Mouse (Mus musculus) midbrain, embryonic 12.5 days (tissue): Measurements from ENCODE around the gene Zfp341. TPM values are rescaled to one million over a fixed set of nuclear protein-coding genes. Genes with fewer than 3 reads are reported as not detected.

Experiments
- ATAC-seq: fragments of 200-750 bp; cut with Nextera tagmentation; 2 replicates; pipeline ENCODE4 v1.8.0; 2017; ENCODE audit warnings: low read depth, moderate TSS enrichment, moderate library complexity; ENCODE audit not compliant: low FRiP score
- H3K27ac ChIP-seq: fragments of 300-500 bp; sonication (generic); replicated peaks from 2 replicates; pipeline ENCODE4 v1.5.1; 2016; ENCODE audit warnings: mild to moderate bottlenecking
- H3K27me3 ChIP-seq: fragments of 300-500 bp; sonication (generic); 2 replicates; pipeline ENCODE4 v1.6.1; 2016; ENCODE audit warnings: mild to moderate bottlenecking
- H3K36me3 ChIP-seq: fragments of 300-500 bp; sonication (generic); 2 replicates; pipeline ENCODE4 v1.6.1; 2016
- H3K4me1 ChIP-seq: fragments of 300-500 bp; sonication (generic); 2 replicates; pipeline ENCODE4 v1.6.1; 2016
- H3K4me2 ChIP-seq: fragments of 300-500 bp; sonication (generic); replicated peaks from 2 replicates; pipeline ENCODE4 v1.6.1; 2016; ENCODE audit warnings: mild to moderate bottlenecking, moderate library complexity
- H3K4me3 ChIP-seq: fragments of 300-500 bp; sonication (generic); 2 replicates; pipeline ENCODE4 v1.5.1; 2016; ENCODE audit warnings: mild to moderate bottlenecking
- H3K9ac ChIP-seq: fragments of 300-500 bp; sonication (generic); replicated peaks from 2 replicates; pipeline ENCODE4 v1.6.1; 2016; ENCODE audit warnings: mild to moderate bottlenecking, moderate library complexity
- H3K9me3 ChIP-seq: fragments of 300-500 bp; sonication (generic); 2 replicates; pipeline ENCODE4 v1.6.1; 2016; ENCODE audit warnings: mild to moderate bottlenecking
- whole genome bisulfite sequencing: fragments of 180-500 bp; shearing (Covaris S2); methylation state at CpG from one replicate; pipeline ENCODE4 v1.1.7; 2016; 5-methylcytosine and 5-hydroxymethylcytosine counted together
- polyA plus RNA-seq: library from polyadenylated mRNA; unstranded; fragments of >200 nt; fragmentation: Nextera tagmentation; extraction: Ambion mirVana; gene quantifications from 2 replicates; pipeline ENCODE4 v1.2.1, GENCODE M21; 2016

Gene Zfp341
- 1.4 and 1.5 TPM in 2 replicates for polyA plus RNA-seq

DNA sequence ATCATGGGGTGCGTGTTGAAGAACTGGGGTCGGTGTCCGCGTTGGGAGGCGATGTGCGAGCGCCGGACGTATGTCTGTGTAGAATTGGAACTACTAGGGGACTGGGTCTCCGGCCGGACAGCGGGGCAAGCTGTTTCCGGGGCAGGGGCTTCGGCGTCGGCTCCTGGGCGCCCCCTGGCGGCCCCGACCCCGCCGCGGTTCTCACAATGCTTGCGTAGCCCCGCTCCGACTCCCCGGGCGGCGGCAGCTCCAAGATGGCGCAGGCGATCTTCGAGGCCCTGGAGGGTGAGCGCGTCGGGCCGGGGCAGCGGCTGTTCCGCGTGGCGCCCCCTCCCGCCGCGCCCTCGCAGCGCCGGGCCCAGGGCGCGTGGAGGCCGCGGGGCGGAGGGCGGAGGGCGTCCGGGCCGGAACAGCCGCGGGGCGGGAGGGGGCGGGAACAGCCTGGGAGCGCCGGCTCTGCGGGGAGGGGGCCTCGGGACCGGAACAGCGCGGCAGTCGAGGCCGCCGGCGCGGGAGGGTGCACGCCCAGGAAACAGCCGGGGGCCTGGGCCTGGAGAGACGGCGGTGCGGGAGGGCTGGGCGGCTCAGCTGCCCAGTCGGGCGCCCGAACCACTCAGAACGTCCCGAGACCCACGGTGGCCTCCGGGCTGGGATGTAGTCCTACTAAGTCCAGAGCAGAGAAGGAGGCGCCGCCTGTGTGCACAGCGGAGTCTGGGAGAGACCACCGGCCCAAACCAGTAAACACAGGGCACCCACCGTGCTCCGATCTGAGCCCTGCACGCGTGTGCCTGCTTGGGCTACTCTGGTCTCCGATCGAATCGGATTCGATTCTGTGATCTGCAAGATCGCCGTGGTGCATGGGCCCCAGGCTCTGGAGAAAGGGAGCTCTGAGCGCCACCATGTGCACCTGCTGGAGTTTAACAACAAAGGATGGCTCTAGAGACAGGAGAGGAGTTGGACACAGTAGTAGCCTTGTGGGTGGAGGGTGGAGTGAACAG, at the start of gene Zfp341, which contains the start of gene 4930519P11Rik:
Gene Zfp341 (plus strand): TSS at position 180 of the 998 bp plus-strand sequence.
Gene 4930519P11Rik (minus strand): TSS at position 320 of the 998 bp plus-strand sequence.
- peak within 1 kb of the TSS; percentile 54 for H3K4me3 ChIP-seq
- peak; percentile 93 for ATAC-seq
- H3K36me3 ChIP-seq: no peaks in the 10 kb centered on the region
- under 1% methylated on average over 71 of the region's 98 CpGs for WGBS
- H3K27ac ChIP-seq: peak within 1 kb of the TSS; percentile 97
- peaks cover 14% of the 10 kb centered on the region for H3K4me1 ChIP-seq
- peak within 1 kb of the TSS; percentile 74 for H3K9ac ChIP-seq
- H3K9me3 ChIP-seq: no peaks in the 10 kb centered on the region
- H3K4me2 ChIP-seq: peak within 1 kb of the TSS; percentile 64
- no peaks in the 10 kb centered on the region for H3K27me3 ChIP-seq

DNA sequence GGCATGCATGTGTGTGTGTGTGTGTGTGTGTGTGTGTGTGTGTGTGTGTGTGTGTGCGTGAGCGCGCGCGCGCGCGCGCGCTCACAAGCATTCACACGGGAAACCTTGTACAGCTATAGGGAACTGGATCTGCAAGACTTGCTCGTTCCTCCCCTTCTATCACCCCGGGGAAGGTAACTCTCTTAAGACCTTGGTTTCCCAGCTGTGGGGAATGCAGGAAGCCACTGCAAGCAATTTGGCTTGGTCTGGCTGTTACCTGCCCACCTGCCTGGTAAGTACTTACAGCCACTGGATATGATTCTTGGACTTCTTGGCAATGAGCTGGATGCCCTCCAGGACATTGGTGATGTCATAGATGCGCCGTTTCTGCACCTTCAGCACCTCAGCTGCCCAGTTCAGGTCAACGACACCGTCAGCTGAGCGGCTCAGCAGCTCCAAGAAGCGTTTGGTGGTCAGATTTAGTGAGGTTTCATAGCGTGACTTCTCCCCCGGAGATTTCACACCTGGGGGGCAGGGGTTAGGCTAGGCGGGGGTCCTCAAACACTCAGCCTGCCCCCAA, 49.4 kb upstream of the Zfp341 start:
- H3K9ac ChIP-seq: no peak overlapping the region
- ATAC-seq: no peak
- 94% methylated on average over 21 of the region's 22 CpGs for WGBS
- H3K27ac ChIP-seq: no peak overlapping the region
- peaks cover 38% of the 10 kb centered on the region for H3K36me3 ChIP-seq
- H3K4me1 ChIP-seq: peaks cover 46% of the 10 kb centered on the region
- no peaks in the 10 kb centered on the region for H3K9me3 ChIP-seq
- H3K27me3 ChIP-seq: no peaks in the 10 kb centered on the region
- H3K4me3 ChIP-seq: no peak overlapping the region
- no peak overlapping the region for H3K4me2 ChIP-seq

DNA sequence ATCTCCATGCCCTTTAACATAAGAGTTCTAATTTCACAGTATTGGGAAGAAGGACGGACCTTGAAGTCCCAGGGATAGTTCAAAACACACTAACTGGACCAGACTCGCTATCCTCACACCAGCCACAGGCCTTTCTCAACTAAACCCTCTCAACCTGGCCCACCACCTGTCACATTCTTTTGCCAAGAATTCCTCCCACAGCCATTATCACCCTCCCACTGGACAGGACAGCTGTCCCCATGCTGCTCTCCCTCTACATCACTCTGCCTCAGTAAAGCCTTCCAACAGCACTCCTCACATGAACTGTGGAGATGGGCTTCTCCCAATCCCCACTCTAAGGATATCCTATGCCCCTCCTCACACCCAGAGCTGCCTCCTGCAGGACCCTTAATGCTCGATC, 47.5 kb upstream of the Zfp341 start:
- peak overlapping the region; percentile 58; the same call in 1 of the 2 replicates for H3K27ac ChIP-seq
- H3K36me3 ChIP-seq: peaks cover 34% of the 10 kb centered on the region
- peak overlapping the region; percentile 80; the same call in 1 of the 2 replicates for H3K4me2 ChIP-seq
- H3K9ac ChIP-seq: 0 out of 2 replicates have a peak overlapping the region, but pooled peaks have one; percentile 2
- peaks cover 44% of the 10 kb centered on the region for H3K4me1 ChIP-seq
- no peak for ATAC-seq
- no peaks in the 10 kb centered on the region for H3K27me3 ChIP-seq
- H3K9me3 ChIP-seq: no peaks in the 10 kb centered on the region
- 70% methylated on average over 3 of the region's 3 CpGs for WGBS
- H3K4me3 ChIP-seq: no peak overlapping the region

DNA sequence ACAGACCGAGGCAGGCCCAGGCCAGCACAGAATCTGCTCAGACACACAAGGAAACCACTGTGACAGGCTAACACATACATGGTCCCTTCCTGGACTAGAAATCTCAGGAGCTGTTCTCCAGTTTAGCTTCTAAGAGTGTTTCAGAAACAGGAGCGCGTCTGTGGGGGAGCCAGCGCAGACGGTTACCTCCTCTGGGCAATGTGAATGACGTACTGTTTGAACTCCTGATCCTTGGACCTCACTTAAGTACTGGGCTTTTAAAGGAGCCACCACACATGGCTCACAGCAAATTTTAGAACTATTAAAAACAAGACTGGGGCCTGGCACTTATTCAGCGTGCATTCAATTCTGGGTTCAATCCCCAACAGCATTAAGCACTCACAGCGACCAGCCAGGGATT, 46.5 kb upstream of the Zfp341 start:
- Histone ChIP-seq H3K36me3 (peaks cover 24% of the 10 kb centered on the region), H3K27me3 (no peaks in the 10 kb centered on the region), H3K27ac (peak overlapping the region; percentile 52), H3K4me1 (peaks cover 49% of the 10 kb centered on the region), H3K9me3 (no peaks in the 10 kb centered on the region), H3K9ac (0 out of 2 replicates have a peak overlapping the region, but pooled peaks have one; percentile 28), H3K4me3 (0 out of 2 replicates have a peak overlapping the region, but pooled peaks have one; percentile 15), H3K4me2 (peak overlapping the region; percentile 80)
- no peak for ATAC-seq
- 51% methylated on average over 8 of the region's 8 CpGs for WGBS

DNA sequence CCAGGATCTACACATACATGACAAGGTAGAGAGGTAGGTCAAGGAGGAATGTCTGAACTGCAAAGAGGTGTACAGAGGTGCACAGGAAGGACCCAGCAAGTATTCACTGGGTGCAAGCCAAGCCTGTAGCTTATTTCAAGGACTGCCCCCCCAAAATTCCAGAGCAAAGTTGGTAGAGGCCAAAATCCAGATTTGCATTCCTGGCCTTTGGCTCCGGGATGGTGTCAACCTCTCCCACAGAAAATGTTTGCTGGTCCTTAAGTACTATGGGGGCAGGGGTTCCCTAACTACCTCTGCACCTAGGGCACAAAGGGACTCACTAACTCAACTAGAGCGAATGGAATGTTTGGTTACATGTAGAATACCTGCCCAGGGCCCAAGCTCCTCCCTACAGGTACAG, 45.3 kb upstream of the Zfp341 start:
- no peaks in the 10 kb centered on the region for H3K9me3 ChIP-seq
- peak overlapping the region; percentile 79; the same call in 1 of the 2 replicates for H3K9ac ChIP-seq
- H3K27me3 ChIP-seq: no peaks in the 10 kb centered on the region
- 59% methylated on average over 2 of the region's 2 CpGs for WGBS
- peak overlapping the region; percentile 80 for H3K4me2 ChIP-seq
- H3K4me1 ChIP-seq: peaks cover 49% of the 10 kb centered on the region
- peak overlapping the region; percentile 91 for H3K4me3 ChIP-seq
- no peak for ATAC-seq
- H3K36me3 ChIP-seq: peaks cover 16% of the 10 kb centered on the region
- peak overlapping the region; percentile 91 for H3K27ac ChIP-seq

DNA sequence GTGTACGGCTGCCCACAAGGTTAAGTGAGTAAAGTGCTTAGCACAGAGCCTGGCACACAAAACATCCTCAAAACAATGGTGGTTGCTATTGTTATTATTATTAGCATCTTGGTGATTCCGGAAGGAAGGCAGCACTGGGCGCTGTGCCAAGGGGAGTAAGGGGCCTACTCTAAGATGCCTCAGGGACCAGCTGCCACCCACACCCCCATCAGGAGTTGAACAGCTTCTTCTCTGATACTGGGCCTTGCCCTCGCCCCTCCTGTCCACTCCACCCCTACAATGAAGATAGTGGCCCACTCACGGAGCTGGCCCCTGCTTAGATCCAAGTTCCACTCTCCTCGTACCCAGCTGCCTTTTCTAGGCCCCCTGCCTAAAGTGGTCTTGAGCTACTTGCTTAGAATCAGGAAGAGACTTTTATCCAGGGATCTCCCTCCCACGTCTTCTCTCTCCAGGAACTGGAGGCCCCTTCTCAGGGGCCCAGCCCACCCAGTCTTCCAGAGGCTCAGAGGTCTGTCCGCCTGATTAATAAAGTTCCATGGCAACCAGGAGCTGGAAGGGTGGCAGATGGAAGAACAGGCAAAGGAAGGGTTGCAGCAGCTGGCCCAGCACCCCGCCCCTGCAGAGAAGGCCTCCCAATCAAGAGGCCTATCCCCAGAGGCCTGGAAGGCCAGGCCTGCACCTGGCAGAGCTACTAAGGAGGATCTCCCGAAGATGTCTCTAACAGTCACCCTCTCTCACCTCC, 44.6 kb upstream of the Zfp341 start:
- ATAC-seq: peak; percentile 35
- peak overlapping the region; percentile 79 for H3K9ac ChIP-seq
- peak overlapping the region; percentile 91 for H3K27ac ChIP-seq
- H3K4me3 ChIP-seq: peak overlapping the region; percentile 91
- peaks cover 9% of the 10 kb centered on the region for H3K36me3 ChIP-seq
- peaks cover 49% of the 10 kb centered on the region for H3K4me1 ChIP-seq
- no peaks in the 10 kb centered on the region for H3K27me3 ChIP-seq
- H3K4me2 ChIP-seq: peak overlapping the region; percentile 80
- no peaks in the 10 kb centered on the region for H3K9me3 ChIP-seq
- 7% methylated on average over 10 of the region's 10 CpGs for WGBS

DNA sequence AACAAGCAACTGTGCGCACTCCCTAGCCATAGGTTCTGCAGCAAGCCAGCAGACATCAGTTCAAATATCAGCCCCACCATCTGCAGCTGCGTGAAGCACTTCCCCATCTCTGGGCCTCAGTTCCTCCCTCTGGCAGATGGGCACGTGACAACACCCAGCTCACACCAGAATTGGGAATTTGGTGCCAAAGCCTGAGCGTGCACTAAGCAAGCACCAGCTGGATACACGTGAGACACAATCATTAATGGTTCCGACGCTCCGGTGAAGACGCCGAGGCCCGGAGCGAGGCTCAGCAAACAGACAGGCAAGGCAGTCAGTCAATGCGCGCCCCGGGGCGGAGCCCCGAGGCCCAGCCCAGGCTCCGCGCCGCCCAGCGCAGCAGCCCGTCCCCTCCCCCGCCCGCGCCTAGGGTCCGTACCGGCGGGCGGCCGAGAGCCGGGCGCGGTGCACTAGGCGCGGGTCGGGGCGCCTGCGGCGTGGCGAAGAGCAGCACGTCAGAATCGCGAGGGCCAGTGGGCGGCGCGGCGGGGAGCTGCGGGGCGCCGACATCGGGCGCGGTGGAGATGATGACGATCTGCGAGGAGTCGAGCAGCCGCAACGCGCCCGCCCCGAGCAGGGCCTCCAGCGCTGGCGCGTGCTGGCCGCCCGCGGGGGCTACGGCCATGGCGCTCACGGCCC, 43.9 kb upstream of the Zfp341 start:
- WGBS: under 1% methylated on average over 58 of the region's 70 CpGs
- H3K4me1 ChIP-seq: peaks cover 49% of the 10 kb centered on the region
- ATAC-seq: peak; percentile 63

DNA sequence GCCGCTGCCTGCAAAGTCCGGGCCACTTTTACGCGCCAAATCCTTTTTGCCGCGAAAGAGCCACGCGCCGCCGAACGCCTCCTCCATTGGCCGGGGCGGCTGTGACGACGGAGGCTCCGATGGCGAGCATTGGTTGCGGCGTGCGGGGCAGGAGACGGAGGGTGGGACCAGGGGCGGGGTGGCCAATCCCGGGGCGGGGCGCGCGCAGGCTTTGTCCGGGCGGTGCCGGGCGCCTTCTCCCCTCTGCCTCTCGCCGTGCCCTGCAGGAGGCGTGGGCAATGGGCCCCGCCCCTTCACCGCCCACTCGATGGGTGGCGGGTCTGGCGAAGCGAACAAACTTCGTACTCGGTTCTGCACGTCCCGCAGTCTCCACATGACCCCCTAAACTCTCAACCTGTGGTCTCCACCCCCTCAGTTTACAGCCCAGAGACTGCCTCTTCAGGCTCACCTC, 43.2 kb upstream of the Zfp341 start, which contains the start of gene E2f1:
Gene E2f1 (minus strand): TSS at position 57 of the 451 bp plus-strand sequence.
- no peaks in the 10 kb centered on the region for H3K36me3 ChIP-seq
- H3K9ac ChIP-seq: peak within 1 kb of the TSS; percentile 79
- H3K4me1 ChIP-seq: peaks cover 51% of the 10 kb centered on the region
- no peaks in the 10 kb centered on the region for H3K27me3 ChIP-seq
- H3K4me3 ChIP-seq: peak within 1 kb of the TSS; percentile 91
- H3K4me2 ChIP-seq: peak within 1 kb of the TSS; percentile 80
- ATAC-seq: peak; percentile 96
- 0% methylated on average over 35 of the region's 44 CpGs for WGBS
- H3K9me3 ChIP-seq: no peaks in the 10 kb centered on the region
- H3K27ac ChIP-seq: peak within 1 kb of the TSS; percentile 91

More for the DNA sequence above, 43.9 kb upstream of the Zfp341 start:
- peak overlapping the region; percentile 91 for H3K27ac ChIP-seq
- H3K9me3 ChIP-seq: no peaks in the 10 kb centered on the region
- peak overlapping the region; percentile 91 for H3K4me3 ChIP-seq
- no peaks in the 10 kb centered on the region for H3K27me3 ChIP-seq
- peak overlapping the region; percentile 79 for H3K9ac ChIP-seq
- peaks cover 2% of the 10 kb centered on the region for H3K36me3 ChIP-seq
- peak overlapping the region; percentile 80 for H3K4me2 ChIP-seq

DNA sequence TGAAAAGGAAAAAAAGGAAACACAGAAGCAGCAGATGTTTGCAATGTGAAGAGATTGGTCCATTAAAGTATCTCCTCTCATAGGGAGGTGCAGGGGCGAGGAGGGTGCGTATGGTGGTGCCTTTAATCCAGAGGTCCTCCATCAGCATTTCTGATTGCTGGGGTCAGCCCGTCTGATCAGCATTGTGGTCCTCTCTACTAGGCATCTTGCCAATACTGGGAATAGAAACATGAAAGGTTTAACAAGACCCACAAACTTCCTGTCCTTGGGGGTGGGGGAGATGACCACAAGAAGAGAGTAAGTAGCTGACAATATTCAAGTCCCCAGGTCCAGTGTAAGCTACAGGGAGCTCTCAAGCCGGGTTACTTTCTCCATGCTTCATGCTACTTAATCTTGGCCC, 42.4 kb upstream of the Zfp341 start:
- Histone ChIP-seq H3K9me3 (no peaks in the 10 kb centered on the region), H3K27ac (peak overlapping the region; percentile 73; the same call in 1 of the 2 replicates), H3K36me3 (no peaks in the 10 kb centered on the region), H3K9ac (0 out of 2 replicates have a peak overlapping the region, but pooled peaks have one; percentile 59), H3K27me3 (no peaks in the 10 kb centered on the region), H3K4me3 (no peak overlapping the region), H3K4me2 (peak overlapping the region; percentile 80), H3K4me1 (peaks cover 43% of the 10 kb centered on the region)
- no peak for ATAC-seq
- 77% methylated on average over 4 of the region's 4 CpGs for WGBS

DNA sequence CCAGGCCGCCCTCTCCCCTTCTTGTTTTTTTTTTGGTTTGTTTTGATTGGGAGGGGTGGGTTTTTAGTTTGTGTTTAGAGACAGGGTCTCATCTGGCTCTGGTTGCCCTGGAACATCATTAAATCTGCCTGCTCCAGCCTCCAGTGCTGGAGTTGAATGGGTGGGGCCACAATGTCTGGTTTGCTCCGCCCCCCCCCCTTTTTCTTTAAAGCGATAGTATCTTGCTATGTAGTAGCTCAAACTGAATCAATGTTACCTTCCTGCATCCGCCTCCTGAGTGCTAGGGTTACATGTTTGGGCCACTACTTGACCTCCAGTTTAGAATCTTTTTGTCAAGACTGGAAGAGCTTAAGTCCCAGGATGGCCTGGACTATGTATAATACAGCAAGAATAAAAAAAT, 41.8 kb upstream of the Zfp341 start:
- 84% methylated on average over 4 of the region's 4 CpGs for WGBS
- no peak overlapping the region for H3K9ac ChIP-seq
- no peak overlapping the region for H3K27ac ChIP-seq
- peaks cover 38% of the 10 kb centered on the region for H3K4me1 ChIP-seq
- H3K4me2 ChIP-seq: no peak overlapping the region
- no peak for ATAC-seq
- no peak overlapping the region for H3K4me3 ChIP-seq
- no peaks in the 10 kb centered on the region for H3K27me3 ChIP-seq
- no peaks in the 10 kb centered on the region for H3K36me3 ChIP-seq
- no peaks in the 10 kb centered on the region for H3K9me3 ChIP-seq

DNA sequence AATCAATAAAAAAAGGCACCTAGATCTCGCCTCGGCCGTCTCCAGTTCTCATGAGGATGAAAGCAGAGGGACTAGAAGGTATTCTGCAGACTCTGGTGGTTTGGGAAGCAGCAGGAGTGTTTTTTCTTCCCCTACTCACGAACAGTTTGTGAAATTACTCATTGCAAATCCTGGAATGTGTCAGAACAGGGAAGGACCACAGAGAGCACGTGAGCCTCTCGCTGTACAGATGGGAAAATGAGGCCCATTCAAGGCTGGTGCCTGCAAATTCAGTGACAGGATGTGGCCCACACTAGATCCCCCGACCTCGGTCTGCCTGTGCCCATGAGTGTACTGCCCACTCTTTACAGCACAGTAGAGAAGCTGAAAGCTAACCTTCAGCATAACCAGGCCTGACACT, 41.1 kb upstream of the Zfp341 start:
- no peak for ATAC-seq
- Histone ChIP-seq H3K4me2 (no peak overlapping the region), H3K4me1 (peaks cover 38% of the 10 kb centered on the region), H3K36me3 (no peaks in the 10 kb centered on the region), H3K27ac (no peak overlapping the region; the same call in 1 of the 2 replicates), H3K9ac (no peak overlapping the region), H3K9me3 (no peaks in the 10 kb centered on the region), H3K27me3 (no peaks in the 10 kb centered on the region), H3K4me3 (no peak overlapping the region)
- WGBS: 88% methylated on average over 8 of the region's 8 CpGs
